Mouse (Mus musculus): Measurements from ENCODE around the gene Gm5741. TPM values are rescaled to one million over a fixed set of nuclear protein-coding genes. Genes with fewer than 3 reads are reported as not detected.
A peak's percentile ranks its signal among the peaks of the same experiment; 100 is the strongest.

The Gm5741 gene
- polyA plus RNA-seq, 1 experiment, result 0.48 TPM

- peaks cover 13% of the 10 kb centered on the region for H3K36me3 ChIP-seq (ENCODE audit: control insufficient read depth, insufficient read depth, low read length)
- DNase-seq (ENCODE audit: low read depth in 1 of 2, low spot score in 2 of 2), result peak; percentile 80 to 81
- no peaks in the 10 kb centered on the region for H3K27me3 ChIP-seq (ENCODE audit: control insufficient read depth, insufficient read depth, low read length)
- peaks cover 8% of the 10 kb centered on the region; the same call in 1 of the 2 replicates for H3K4me1 ChIP-seq (ENCODE audit: control insufficient read depth, insufficient read depth, insufficient read length)
- H3K27ac ChIP-seq (ENCODE audit: insufficient read depth, low read length), result peak overlapping the region; percentile 69
- H3K4me3 ChIP-seq (ENCODE audit: extremely low read depth, insufficient read depth, insufficient read length), result peak overlapping the region; percentile 55
- no peak for TF ChIP-seq POLR2A (IDR thresholded peaks at IDR 0.05; ENCODE audit: low read depth, low read length)
- no peak for TF ChIP-seq CTCF (IDR thresholded peaks at IDR 0.05; ENCODE audit: extremely low read depth, insufficient read depth, insufficient read length, insufficient replicate concordance)
- WGBS, result under 1% methylated on average over 13 of the region's 13 CpGs
Observed at GRCm38 (mm10) chr8:85034764-85035163, 33.0 kb downstream of the Gm5741 start.

- Histone ChIP-seq H3K36me3 (ENCODE audit: control insufficient read depth, insufficient read depth, low read length) (peaks cover 18% of the 10 kb centered on the region), H3K27ac (ENCODE audit: insufficient read depth, low read length) (no peak overlapping the region), H3K27me3 (ENCODE audit: control insufficient read depth, insufficient read depth, low read length) (no peaks in the 10 kb centered on the region), H3K4me3 (ENCODE audit: extremely low read depth, insufficient read depth, insufficient read length) (no peak overlapping the region), H3K4me1 (ENCODE audit: control insufficient read depth, insufficient read depth, insufficient read length) (peaks cover 9% of the 10 kb centered on the region; the same call in 1 of the 2 replicates)
- TF ChIP-seq CTCF (IDR thresholded peaks at IDR 0.05; ENCODE audit: extremely low read depth, insufficient read depth, insufficient read length, insufficient replicate concordance), result no peak
- TF ChIP-seq POLR2A (IDR thresholded peaks at IDR 0.05; ENCODE audit: low read depth, low read length), result no peak
- 81% methylated on average over 1 of the region's 1 CpGs for WGBS
- DNase-seq (ENCODE audit: low read depth in 1 of 2, low spot score in 2 of 2), result no peak
Observed at GRCm38 (mm10) chr8:85033867-85034266, 33.9 kb downstream of the Gm5741 start.

GRCm38 (mm10) chr8:85032622-85033311 is 35.0 kb downstream of the Gm5741 start:
- Histone ChIP-seq H3K36me3 (ENCODE audit: control insufficient read depth, insufficient read depth, low read length) (peaks cover 18% of the 10 kb centered on the region), H3K4me1 (ENCODE audit: control insufficient read depth, insufficient read depth, insufficient read length) (peaks cover 12% of the 10 kb centered on the region; the same call in 1 of the 2 replicates), H3K4me3 (ENCODE audit: extremely low read depth, insufficient read depth, insufficient read length) (no peak overlapping the region), H3K27me3 (ENCODE audit: control insufficient read depth, insufficient read depth, low read length) (no peaks in the 10 kb centered on the region), H3K27ac (ENCODE audit: insufficient read depth, low read length) (no peak overlapping the region)
- 91% methylated on average over 4 of the region's 4 CpGs for WGBS
- TF ChIP-seq CTCF (IDR thresholded peaks at IDR 0.05; ENCODE audit: extremely low read depth, insufficient read depth, insufficient read length, insufficient replicate concordance) (no peak), POLR2A (IDR thresholded peaks at IDR 0.05; ENCODE audit: low read depth, low read length) (no peak)
- DNase-seq (ENCODE audit: low read depth in 1 of 2, low spot score in 2 of 2), result no peak

GRCm38 (mm10) chr8:85029271-85029670 is 38.5 kb downstream of the Gm5741 start:
- DNase-seq (ENCODE audit: low read depth in 1 of 2, low spot score in 2 of 2), result no peak
- Histone ChIP-seq H3K27me3 (ENCODE audit: control insufficient read depth, insufficient read depth, low read length) (no peaks in the 10 kb centered on the region), H3K27ac (ENCODE audit: insufficient read depth, low read length) (no peak overlapping the region), H3K36me3 (ENCODE audit: control insufficient read depth, insufficient read depth, low read length) (peaks cover 18% of the 10 kb centered on the region), H3K4me3 (ENCODE audit: extremely low read depth, insufficient read depth, insufficient read length) (no peak overlapping the region), H3K4me1 (ENCODE audit: control insufficient read depth, insufficient read depth, insufficient read length) (peaks cover 12% of the 10 kb centered on the region; the same call in 1 of the 2 replicates)
- TF ChIP-seq POLR2A (IDR thresholded peaks at IDR 0.05; ENCODE audit: low read depth, low read length) (no peak), CTCF (IDR thresholded peaks at IDR 0.05; ENCODE audit: extremely low read depth, insufficient read depth, insufficient read length, insufficient replicate concordance) (no peak)
- WGBS, result 89% methylated on average over 14 of the region's 14 CpGs

- Histone ChIP-seq H3K4me3 (ENCODE audit: extremely low read depth, insufficient read depth, insufficient read length) (no peak overlapping the region), H3K36me3 (ENCODE audit: control insufficient read depth, insufficient read depth, low read length) (peaks cover 17% of the 10 kb centered on the region), H3K27me3 (ENCODE audit: control insufficient read depth, insufficient read depth, low read length) (no peaks in the 10 kb centered on the region), H3K4me1 (ENCODE audit: control insufficient read depth, insufficient read depth, insufficient read length) (peaks cover 12% of the 10 kb centered on the region; the same call in 1 of the 2 replicates), H3K27ac (ENCODE audit: insufficient read depth, low read length) (no peak overlapping the region)
- WGBS, result 7% methylated on average over 2 of the region's 2 CpGs
- TF ChIP-seq POLR2A (IDR thresholded peaks at IDR 0.05; ENCODE audit: low read depth, low read length), result no peak
- no peak for TF ChIP-seq CTCF (IDR thresholded peaks at IDR 0.05; ENCODE audit: extremely low read depth, insufficient read depth, insufficient read length, insufficient replicate concordance)
- DNase-seq (ENCODE audit: low read depth in 1 of 2, low spot score in 2 of 2), result no peak
Observed at GRCm38 (mm10) chr8:85027922-85028321, 39.9 kb downstream of the Gm5741 start.

- Histone ChIP-seq H3K27me3 (ENCODE audit: control insufficient read depth, insufficient read depth, low read length) (no peaks in the 10 kb centered on the region), H3K4me3 (ENCODE audit: extremely low read depth, insufficient read depth, insufficient read length) (peak overlapping the region; percentile 95), H3K4me1 (ENCODE audit: control insufficient read depth, insufficient read depth, insufficient read length) (peaks cover 12% of the 10 kb centered on the region; the same call in 1 of the 2 replicates), H3K36me3 (ENCODE audit: control insufficient read depth, insufficient read depth, low read length) (peaks cover 13% of the 10 kb centered on the region), H3K27ac (ENCODE audit: insufficient read depth, low read length) (peak overlapping the region; percentile 50; the same call in 1 of the 2 replicates)
- DNase-seq (ENCODE audit: low read depth in 1 of 2, low spot score in 2 of 2), result no peak
- TF ChIP-seq CTCF (IDR thresholded peaks at IDR 0.05; ENCODE audit: extremely low read depth, insufficient read depth, insufficient read length, insufficient replicate concordance) (no peak), POLR2A (IDR thresholded peaks at IDR 0.05; ENCODE audit: low read depth, low read length) (no peak)
- 1% methylated on average over 13 of the region's 13 CpGs for WGBS
Observed at GRCm38 (mm10) chr8:85027516-85027855, 40.3 kb downstream of the Gm5741 start.

All from spleen, adult 2 months (tissue).